Mouse (Mus musculus): Measurements from ENCODE around the gene Cabp1. TPM values are rescaled to one million over a fixed set of nuclear protein-coding genes. Genes with fewer than 3 reads are reported as not detected.

Cabp1 gene
- polyA plus RNA-seq, 1 experiment from 2014 or later, result 1.2 TPM

DNA sequence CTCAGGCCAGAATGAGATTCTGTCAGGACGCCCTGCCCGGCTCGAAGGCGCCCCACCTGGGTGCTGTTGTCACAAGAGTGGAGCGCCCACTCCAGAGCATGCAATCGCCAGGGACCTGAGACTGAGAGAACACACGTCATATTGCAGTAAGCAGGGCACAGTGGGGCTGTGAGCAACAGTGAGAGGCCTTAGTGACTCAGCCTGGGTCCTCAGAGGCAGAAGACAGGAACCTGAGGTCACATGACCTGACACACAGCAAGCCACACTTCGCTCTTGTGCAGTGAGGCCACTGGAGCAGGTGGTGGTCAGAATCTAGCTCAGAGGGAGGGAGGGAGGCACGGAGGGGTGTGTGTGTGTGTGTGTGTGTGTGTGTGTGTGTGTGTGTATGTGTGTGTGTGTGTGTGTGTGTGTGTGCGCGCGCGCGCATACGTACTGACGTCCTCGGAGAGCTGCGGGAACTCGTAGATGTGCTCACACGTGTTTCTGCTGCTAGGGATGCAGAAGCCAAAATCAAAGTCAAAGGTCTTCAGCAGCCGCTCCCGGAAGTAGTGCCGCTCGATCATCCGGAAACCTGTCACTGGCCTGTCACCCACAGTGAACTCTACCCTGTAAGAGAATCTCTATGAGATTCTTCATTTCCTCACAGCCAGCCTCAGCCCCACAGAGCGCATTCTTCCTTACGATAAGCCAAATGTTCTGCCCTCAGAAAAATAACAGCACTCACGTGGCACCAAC, 67.4 kb downstream of the Cabp1 start:
- Histone ChIP-seq H3K9ac (ENCODE audit: low read length) (no peak overlapping the region), H3K27ac (ENCODE audit: low read depth, low read length) (no peak overlapping the region), H3K27me3 (ENCODE audit: control insufficient read depth, insufficient read depth, low read length) (no peaks in the 10 kb centered on the region), H3K36me3 (ENCODE audit: control insufficient read depth, insufficient read depth, low read length) (peaks cover 7% of the 10 kb centered on the region; the same call in 1 of the 2 replicates), H3K4me1 (replicated peaks; ENCODE audit: control insufficient read depth, insufficient read depth, low read length) (no peaks in the 10 kb centered on the region), H3K4me2 (ENCODE audit: low read depth, low read length, severe bottlenecking) (no peak overlapping the region), H3K4me3 (ENCODE audit: low read depth, low read length) (no peak overlapping the region), H3K9me3 (ENCODE audit: control insufficient read depth, low read length) (no peaks in the 10 kb centered on the region)
- ATAC-seq (replicated peaks; ENCODE audit: low FRiP score) (no peak), DNase-seq (ENCODE audit: low spot score) (no peak)
- WGBS, result 91% methylated on average over 28 of the region's 28 CpGs

DNA sequence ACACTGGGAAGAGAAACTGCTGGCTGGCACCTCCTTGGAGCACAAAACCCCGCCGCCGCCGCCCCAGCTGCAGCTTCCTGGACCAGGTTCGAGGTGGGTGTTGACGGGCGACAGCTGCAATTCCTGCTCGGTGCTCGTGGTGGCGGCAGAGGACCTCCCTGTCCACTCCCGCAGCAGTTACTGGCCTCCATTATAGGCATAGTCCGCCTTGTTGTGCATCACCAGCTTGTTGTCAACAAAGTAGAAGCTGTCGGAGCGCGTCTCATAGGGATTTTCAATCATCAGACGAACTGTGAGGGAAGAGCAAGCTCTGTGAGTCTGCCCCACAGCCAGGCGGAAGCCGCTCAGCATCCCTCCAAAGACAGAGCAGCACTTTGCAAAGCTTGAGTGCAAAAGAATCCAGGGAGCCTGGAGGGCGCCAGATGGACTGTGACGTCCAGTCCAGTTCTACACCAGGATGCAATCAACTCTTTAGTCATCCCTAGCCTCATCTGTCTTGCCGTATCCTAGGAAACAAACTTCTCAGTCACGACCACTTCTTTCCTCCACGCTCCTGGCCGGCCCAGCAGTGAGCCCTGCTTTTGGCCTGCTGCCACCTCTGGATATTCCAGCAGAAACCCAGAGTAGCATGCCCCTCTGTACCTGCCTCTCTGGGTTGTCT, 68.8 kb downstream of the Cabp1 start:
- Histone ChIP-seq H3K9me3 (ENCODE audit: control insufficient read depth, low read length) (no peaks in the 10 kb centered on the region), H3K4me1 (replicated peaks; ENCODE audit: control insufficient read depth, insufficient read depth, low read length) (no peaks in the 10 kb centered on the region), H3K27ac (ENCODE audit: low read depth, low read length) (no peak overlapping the region), H3K36me3 (ENCODE audit: control insufficient read depth, insufficient read depth, low read length) (peaks cover 7% of the 10 kb centered on the region; the same call in 1 of the 2 replicates), H3K4me2 (ENCODE audit: low read depth, low read length, severe bottlenecking) (no peak overlapping the region), H3K27me3 (ENCODE audit: control insufficient read depth, insufficient read depth, low read length) (no peaks in the 10 kb centered on the region), H3K4me3 (ENCODE audit: low read depth, low read length) (no peak overlapping the region), H3K9ac (ENCODE audit: low read length) (no peak overlapping the region)
- WGBS, result 39% methylated on average over 24 of the region's 24 CpGs
- peak; percentile 58 for ATAC-seq (replicated peaks; ENCODE audit: low FRiP score)
- peak; percentile 89 for DNase-seq (ENCODE audit: low spot score)

DNA sequence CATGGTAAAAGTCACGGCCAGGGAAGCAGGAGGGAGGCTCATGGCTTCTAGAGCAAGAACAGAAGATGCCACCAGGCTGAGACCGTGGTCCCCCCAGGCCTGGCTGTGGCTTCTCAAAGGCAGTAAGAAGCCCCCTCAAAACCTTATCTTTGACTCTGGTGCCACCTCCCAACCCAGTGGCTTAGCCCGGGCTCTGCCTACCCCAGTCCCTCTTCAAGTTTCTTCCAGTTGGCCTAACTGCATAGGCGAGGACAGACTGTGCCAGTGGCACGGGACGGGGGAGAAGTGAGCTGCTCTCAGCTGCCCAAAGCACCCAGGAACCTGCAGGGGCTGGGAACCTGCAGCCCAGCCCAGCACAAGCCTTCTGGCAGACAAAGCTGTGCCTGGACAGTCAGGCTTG, 69.5 kb downstream of the Cabp1 start:
- Histone ChIP-seq H3K27ac (ENCODE audit: low read depth, low read length) (no peak overlapping the region), H3K4me3 (ENCODE audit: low read depth, low read length) (no peak overlapping the region), H3K9me3 (ENCODE audit: control insufficient read depth, low read length) (no peaks in the 10 kb centered on the region), H3K4me1 (replicated peaks; ENCODE audit: control insufficient read depth, insufficient read depth, low read length) (no peaks in the 10 kb centered on the region), H3K36me3 (ENCODE audit: control insufficient read depth, insufficient read depth, low read length) (peaks cover 7% of the 10 kb centered on the region; the same call in 1 of the 2 replicates), H3K4me2 (ENCODE audit: low read depth, low read length, severe bottlenecking) (no peak overlapping the region), H3K27me3 (ENCODE audit: control insufficient read depth, insufficient read depth, low read length) (no peaks in the 10 kb centered on the region), H3K9ac (ENCODE audit: low read length) (no peak overlapping the region)
- WGBS, result 98% methylated on average over 6 of the region's 6 CpGs
- ATAC-seq (replicated peaks; ENCODE audit: low FRiP score) (no peak), DNase-seq (ENCODE audit: low spot score) (no peak)

DNA sequence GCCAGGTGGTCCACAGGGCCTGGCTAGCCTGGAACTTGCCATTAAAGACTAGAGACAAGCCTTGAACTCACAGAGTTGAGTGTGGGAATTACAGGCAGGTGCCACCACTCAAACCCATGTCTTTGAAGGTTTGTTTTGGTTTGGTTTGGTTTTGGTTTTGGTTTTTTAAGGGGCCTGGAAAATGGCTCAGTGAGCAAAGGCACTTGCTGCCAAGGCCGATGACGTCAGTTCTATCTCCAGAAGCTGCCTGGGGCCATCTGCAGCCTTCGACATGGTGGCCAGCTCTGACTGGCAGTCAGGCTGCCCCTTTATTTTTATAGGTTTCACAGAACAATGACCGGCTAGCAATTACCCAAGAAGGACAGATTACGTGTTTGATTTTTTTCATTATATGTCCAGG, 73.2 kb downstream of the Cabp1 start:
- Histone ChIP-seq H3K27ac (ENCODE audit: low read depth, low read length) (no peak overlapping the region), H3K36me3 (ENCODE audit: control insufficient read depth, insufficient read depth, low read length) (no peaks in the 10 kb centered on the region; the same call in 1 of the 2 replicates), H3K4me3 (ENCODE audit: low read depth, low read length) (no peak overlapping the region), H3K27me3 (ENCODE audit: control insufficient read depth, insufficient read depth, low read length) (no peaks in the 10 kb centered on the region), H3K4me1 (replicated peaks; ENCODE audit: control insufficient read depth, insufficient read depth, low read length) (no peaks in the 10 kb centered on the region), H3K4me2 (ENCODE audit: low read depth, low read length, severe bottlenecking) (no peak overlapping the region), H3K9ac (ENCODE audit: low read length) (no peak overlapping the region), H3K9me3 (ENCODE audit: control insufficient read depth, low read length) (no peaks in the 10 kb centered on the region)
- DNase-seq (ENCODE audit: low spot score) (no peak), ATAC-seq (replicated peaks; ENCODE audit: low FRiP score) (no peak)
- 78% methylated on average over 5 of the region's 5 CpGs for WGBS

DNA sequence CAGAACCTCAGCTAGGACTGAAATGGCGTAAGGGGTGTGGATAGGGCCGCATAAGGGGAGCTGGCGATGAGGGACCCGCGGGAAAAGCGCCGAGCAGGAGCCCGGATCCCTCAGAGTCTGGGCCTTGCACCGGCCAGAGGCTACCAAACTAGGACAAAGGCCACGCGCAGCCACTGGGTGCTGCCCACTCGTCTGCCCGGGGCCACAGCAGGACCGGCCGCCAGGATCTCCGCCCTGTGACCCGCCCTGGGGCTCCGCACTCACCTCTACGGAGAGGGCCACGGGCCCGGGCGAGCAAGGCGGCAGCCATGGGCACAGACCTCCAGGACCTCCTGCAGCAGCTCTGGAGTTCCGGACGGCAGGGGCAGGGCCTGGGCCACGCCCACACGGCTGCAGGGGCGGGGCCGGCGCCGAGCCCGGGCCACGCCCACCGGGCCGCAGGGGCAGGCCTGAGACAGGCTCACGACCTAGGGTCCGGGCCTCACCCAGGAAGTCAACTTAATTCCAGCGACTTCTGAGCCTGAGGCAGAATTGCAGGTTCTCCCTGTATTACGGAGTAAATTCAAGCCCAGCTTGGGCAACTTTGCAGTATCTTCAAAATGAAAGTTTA, 75.1 kb downstream of the Cabp1 start, which contains the start of gene Acads:
TSS of gene Acads (minus strand) at position 386 of the 610 bp plus-strand sequence.
- Histone ChIP-seq H3K4me1 (replicated peaks; ENCODE audit: control insufficient read depth, insufficient read depth, low read length) (no peaks in the 10 kb centered on the region), H3K9me3 (ENCODE audit: control insufficient read depth, low read length) (no peaks in the 10 kb centered on the region), H3K4me2 (ENCODE audit: low read depth, low read length, severe bottlenecking) (peak within 1 kb of the TSS; percentile 83), H3K36me3 (ENCODE audit: control insufficient read depth, insufficient read depth, low read length) (no peaks in the 10 kb centered on the region; the same call in 1 of the 2 replicates), H3K9ac (ENCODE audit: low read length) (peak within 1 kb of the TSS; percentile 86), H3K4me3 (ENCODE audit: low read depth, low read length) (peak within 1 kb of the TSS; percentile 69), H3K27me3 (ENCODE audit: control insufficient read depth, insufficient read depth, low read length) (no peaks in the 10 kb centered on the region), H3K27ac (ENCODE audit: low read depth, low read length) (peak within 1 kb of the TSS; percentile 12; the same call in 1 of the 2 replicates)
- under 1% methylated on average over 38 of the region's 39 CpGs for WGBS
- ATAC-seq (replicated peaks; ENCODE audit: low FRiP score) (peak; percentile 92), DNase-seq (ENCODE audit: low spot score) (peak; percentile 91)

Other genes with a start within 250 kb of the Cabp1 start
- gene Hnf1a, start 223.3 kb downstream of the Cabp1 start, polyA plus RNA-seq (2014; fragmentation: Nextera tagmentation; extraction: Ambion mirVana), result not detected in 2 replicates
- 31.7 and 39.5 TPM in 2 replicates for gene Sppl3, start 183.2 kb downstream of the Cabp1 start, polyA plus RNA-seq (2014; fragmentation: Nextera tagmentation; extraction: Ambion mirVana)
- gene Gm10401, start 96.1 kb downstream of the Cabp1 start, polyA plus RNA-seq (2014; fragmentation: Nextera tagmentation; extraction: Ambion mirVana), result 22.0 and 33.1 TPM in 2 replicates
- gene Acads, start 75.0 kb downstream of the Cabp1 start, polyA plus RNA-seq (2014; fragmentation: Nextera tagmentation; extraction: Ambion mirVana), result 30.1 and 31.5 TPM in 2 replicates
- gene Unc119b, start 59.4 kb downstream of the Cabp1 start, polyA plus RNA-seq (2014; fragmentation: Nextera tagmentation; extraction: Ambion mirVana), result 81.2 and 83.3 TPM in 2 replicates
- gene Mlec, start 36.2 kb downstream of the Cabp1 start, polyA plus RNA-seq (2014; fragmentation: Nextera tagmentation; extraction: Ambion mirVana), result 56.3 and 56.4 TPM in 2 replicates
- 98.4 and 105 TPM in 2 replicates for gene Pop5, start 41.5 kb upstream of the Cabp1 start, polyA plus RNA-seq (2014; fragmentation: Nextera tagmentation; extraction: Ambion mirVana)
- gene Rnf10, start 78.5 kb upstream of the Cabp1 start, polyA plus RNA-seq (2014; fragmentation: Nextera tagmentation; extraction: Ambion mirVana), result 109 and 110 TPM in 2 replicates
- gene Coq5, start 85.3 kb upstream of the Cabp1 start, polyA plus RNA-seq (2014; fragmentation: Nextera tagmentation; extraction: Ambion mirVana), result 57.1 and 58.2 TPM in 2 replicates
- gene Dynll1, start 106.6 kb upstream of the Cabp1 start, polyA plus RNA-seq (2014; fragmentation: Nextera tagmentation; extraction: Ambion mirVana), result 1,518 and 1,534 TPM in 2 replicates
- gene Srsf9, start 132.8 kb upstream of the Cabp1 start, polyA plus RNA-seq (2014; fragmentation: Nextera tagmentation; extraction: Ambion mirVana), result 373 and 388 TPM in 2 replicates
- gene Gatc, start 146.8 kb upstream of the Cabp1 start, polyA plus RNA-seq (2014; fragmentation: Nextera tagmentation; extraction: Ambion mirVana), result 51.5 and 51.6 TPM in 2 replicates
- 56.4 and 59.4 TPM in 2 replicates for gene Triap1, start 146.8 kb upstream of the Cabp1 start, polyA plus RNA-seq (2014; fragmentation: Nextera tagmentation; extraction: Ambion mirVana)
- 674 and 731 TPM in 2 replicates for gene Cox6a1, start 154.6 kb upstream of the Cabp1 start, polyA plus RNA-seq (2014; fragmentation: Nextera tagmentation; extraction: Ambion mirVana)
- 202 and 219 TPM in 2 replicates for gene Msi1, start 235.2 kb upstream of the Cabp1 start, polyA plus RNA-seq (2014; fragmentation: Nextera tagmentation; extraction: Ambion mirVana)

All from forebrain, embryonic 11.5 days (tissue).